Mouse (Mus musculus): ENCODE results near the gene Ppa2.

The Ppa2 gene

GRCm38 (mm10) chr3:133320313-133320712, 10.4 kb downstream of the Ppa2 start:
- no peak for TF ChIP-seq GATA4 (IDR thresholded peaks at IDR 0.05; ENCODE audit: insufficient replicate concordance, low read length)

DNA sequence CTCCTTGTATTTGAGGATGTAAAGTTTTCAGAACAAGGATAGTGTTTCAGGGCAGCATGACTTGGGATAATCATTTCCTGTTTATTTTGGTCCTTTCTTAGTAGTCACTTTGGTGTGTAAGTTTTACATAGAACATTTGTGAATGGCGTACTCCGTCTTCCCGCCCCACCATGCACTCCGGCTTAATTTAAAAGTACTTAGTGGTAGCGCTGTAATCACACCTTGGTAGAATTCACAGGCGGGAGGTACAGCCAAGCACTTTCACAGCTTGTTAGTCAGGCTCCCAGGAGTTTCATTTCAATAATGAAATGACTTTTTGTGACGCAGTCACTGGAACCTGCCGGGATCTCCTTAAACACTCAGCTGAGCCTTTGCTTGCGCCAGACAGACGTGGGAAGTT, 12.0 kb downstream of the Ppa2 start:
- TF ChIP-seq GATA4 (IDR thresholded peaks at IDR 0.05; ENCODE audit: insufficient replicate concordance, low read length): no peak

GRCm38 (mm10) chr3:133322552-133322951, 12.6 kb downstream of the Ppa2 start:
- no peak for TF ChIP-seq GATA4 (IDR thresholded peaks at IDR 0.05; ENCODE audit: insufficient replicate concordance, low read length)

GRCm38 (mm10) chr3:133325135-133325534, 15.2 kb downstream of the Ppa2 start:
- TF ChIP-seq GATA4 (IDR thresholded peaks at IDR 0.05; ENCODE audit: insufficient replicate concordance, low read length): no peak

DNA sequence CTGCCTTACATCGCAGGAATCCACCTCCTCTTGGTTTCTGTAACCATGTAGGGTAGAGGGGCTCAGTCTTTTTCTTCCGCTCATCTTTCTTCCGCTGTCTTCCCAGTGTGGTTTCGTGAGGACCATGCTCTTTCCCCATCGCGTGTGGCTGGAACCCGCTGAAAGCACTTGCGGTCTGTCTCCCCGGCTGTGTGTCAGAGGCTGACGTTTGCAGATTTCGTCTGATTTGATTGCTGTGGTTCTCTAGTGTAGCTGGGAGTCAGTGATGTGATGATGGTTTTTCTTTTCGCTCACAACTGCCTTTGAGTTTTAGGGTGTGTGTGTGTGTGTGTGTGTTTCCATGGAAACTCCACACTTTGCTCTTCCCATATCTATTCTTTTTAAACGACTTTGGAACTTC, 18.6 kb downstream of the Ppa2 start:
- TF ChIP-seq GATA4 (IDR thresholded peaks at IDR 0.05; ENCODE audit: insufficient replicate concordance, low read length): no peak

GRCm38 (mm10) chr3:133329406-133329805, 19.5 kb downstream of the Ppa2 start:
- no peak for TF ChIP-seq GATA4 (IDR thresholded peaks at IDR 0.05; ENCODE audit: insufficient replicate concordance, low read length)

DNA sequence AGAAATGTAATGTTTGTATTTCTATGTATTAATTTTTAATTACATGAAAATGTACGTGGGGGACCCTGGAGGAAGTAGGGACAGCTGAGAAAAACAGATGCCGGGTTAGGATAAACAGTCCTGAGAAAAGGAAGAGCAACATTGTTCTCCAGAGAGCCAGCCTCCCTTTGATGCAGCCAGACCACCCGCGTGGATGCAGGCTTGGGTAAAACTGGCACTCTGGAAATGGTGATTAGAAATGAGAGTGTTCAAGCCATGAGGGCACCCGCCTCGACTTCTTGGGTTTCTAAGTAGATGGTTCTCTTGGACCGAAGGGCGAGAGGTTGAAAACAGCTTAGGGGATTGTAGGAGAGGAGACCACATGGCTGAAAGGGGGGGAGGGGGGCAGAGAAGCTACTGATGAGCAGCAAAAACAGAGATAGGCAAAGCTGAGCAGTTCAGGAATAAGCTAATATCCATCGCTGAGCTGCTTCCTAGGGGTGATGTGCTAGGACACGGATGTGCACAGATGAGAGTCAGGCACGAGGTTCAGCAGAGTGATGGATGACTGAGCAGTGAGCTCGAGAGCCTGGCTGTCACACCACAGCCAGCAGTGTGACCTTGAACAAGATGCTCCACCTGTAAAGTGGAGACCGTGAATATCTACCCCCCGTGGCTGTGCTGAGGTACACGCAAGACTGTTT, 21.4 kb downstream of the Ppa2 start:
- no peak for TF ChIP-seq GATA4 (IDR thresholded peaks at IDR 0.05; ENCODE audit: insufficient replicate concordance, low read length)

DNA sequence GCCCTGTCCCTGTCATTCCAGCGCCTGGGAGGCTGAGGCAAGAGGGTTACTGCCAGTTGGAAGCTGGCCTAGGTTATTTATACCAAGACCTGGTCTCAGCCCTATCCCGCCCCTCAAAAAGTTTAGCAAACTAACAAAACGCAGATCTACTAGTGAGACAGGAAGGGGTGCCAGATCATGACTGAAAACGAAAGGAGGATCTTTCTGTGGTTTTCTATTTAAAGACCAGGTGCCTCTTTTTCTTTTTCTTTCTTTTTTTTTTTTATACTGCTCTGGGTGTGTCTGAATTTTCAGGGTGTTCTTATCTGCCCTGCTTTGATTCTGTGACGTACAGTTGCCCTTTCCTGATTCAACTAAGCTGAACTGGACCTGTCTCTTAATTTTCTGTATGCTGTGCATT, 22.4 kb downstream of the Ppa2 start:
- TF ChIP-seq GATA4 (IDR thresholded peaks at IDR 0.05; ENCODE audit: insufficient replicate concordance, low read length): no peak

- no peak for TF ChIP-seq GATA4 (IDR thresholded peaks at IDR 0.05; ENCODE audit: insufficient replicate concordance, low read length)
Measured at GRCm38 (mm10) chr3:133333267-133334170, 23.6 kb downstream of the Ppa2 start.

DNA sequence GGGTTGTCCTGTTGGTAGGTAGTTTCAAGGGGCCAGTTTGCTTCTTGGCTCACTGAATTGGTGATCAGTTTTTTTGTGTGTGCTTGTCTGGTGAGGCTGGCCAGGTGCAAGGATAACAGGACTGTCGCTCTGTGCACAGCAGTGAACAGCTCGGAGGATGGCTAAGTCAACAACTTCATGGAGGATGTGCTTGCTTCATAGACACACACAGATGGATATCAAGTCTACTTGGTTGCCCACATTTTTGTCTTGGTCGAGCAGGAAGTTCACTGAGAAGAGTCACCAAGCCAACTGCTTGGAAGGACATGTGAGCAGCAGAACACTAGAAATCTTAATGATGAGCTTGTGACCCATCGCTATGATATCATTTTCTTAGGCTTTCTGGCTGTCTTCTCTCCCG, 24.8 kb downstream of the Ppa2 start:
- TF ChIP-seq GATA4 (IDR thresholded peaks at IDR 0.05; ENCODE audit: insufficient replicate concordance, low read length): no peak

GRCm38 (mm10) chr3:133335166-133335565, 25.3 kb downstream of the Ppa2 start:
- no peak for TF ChIP-seq GATA4 (IDR thresholded peaks at IDR 0.05; ENCODE audit: insufficient replicate concordance, low read length)

DNA sequence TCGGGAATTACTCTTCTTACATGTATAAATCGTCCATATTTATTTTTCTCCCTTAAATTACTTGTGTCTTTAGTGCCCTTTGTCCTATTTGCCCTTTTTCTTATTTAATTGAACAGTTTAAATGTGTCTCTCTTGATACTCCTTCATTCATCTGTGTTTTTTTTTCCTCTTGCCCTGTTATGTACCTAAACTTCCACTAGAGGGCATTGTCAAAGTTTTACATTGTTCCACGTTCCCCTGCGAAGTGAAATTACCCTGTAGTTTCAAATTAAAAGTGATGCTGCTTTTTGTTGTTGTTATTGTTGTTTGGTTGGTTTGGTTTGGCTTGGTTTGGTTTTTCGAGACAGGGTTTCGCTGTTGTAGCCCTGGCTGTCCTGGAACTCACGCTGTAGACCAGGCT, 26.5 kb downstream of the Ppa2 start:
- no peak for TF ChIP-seq GATA4 (IDR thresholded peaks at IDR 0.05; ENCODE audit: insufficient replicate concordance, low read length)

DNA sequence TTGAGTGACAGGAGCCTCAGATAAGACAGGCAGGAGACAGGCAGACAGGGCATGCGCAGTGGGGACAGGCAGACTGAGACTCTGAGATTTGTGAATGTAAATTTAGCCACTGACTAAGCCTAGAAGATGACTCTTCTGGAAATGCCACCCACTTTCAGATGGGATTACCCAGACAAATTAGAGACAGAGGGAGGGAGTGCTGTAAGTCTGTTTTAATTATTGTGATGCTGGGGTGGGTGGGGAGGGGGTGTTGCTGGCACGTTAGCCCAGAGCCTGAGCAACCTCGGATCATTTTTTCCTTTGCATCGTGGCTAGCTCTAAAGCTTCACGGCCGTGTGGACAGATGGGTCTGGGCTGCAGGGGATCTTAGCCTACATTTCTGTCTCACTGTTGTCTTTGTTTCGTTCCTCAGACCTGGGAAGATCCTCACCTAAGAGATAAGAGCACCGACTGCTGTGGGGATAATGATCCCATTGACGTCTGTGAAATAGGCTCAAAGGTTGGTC, 29.0 kb downstream of the Ppa2 start:
- TF ChIP-seq GATA4 (IDR thresholded peaks at IDR 0.05; ENCODE audit: insufficient replicate concordance, low read length): no peak

DNA sequence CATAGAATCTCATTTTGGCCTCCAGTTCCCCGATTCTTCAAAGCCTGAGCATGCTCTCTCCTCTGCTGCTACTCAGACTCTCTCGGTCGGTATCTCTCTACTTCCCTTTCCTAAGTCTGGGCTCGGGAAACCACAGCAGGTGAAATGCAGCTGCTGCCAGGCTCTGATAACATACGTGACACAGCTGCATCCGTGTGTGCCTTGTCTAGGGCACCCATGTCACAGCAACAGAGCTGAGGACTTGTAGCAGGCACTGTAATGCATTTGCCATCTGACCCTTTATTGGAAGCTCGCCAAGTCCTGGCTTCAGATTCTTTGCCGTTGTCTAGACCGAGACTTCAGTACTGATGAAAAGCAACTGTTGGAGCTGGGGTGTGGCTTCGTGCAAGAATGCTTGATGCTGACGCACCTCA, 29.5 kb downstream of the Ppa2 start:
- TF ChIP-seq GATA4 (IDR thresholded peaks at IDR 0.05; ENCODE audit: insufficient replicate concordance, low read length): no peak

- no peak for TF ChIP-seq GATA4 (IDR thresholded peaks at IDR 0.05; ENCODE audit: insufficient replicate concordance, low read length)
Measured at GRCm38 (mm10) chr3:133341106-133341505, 31.2 kb downstream of the Ppa2 start.

DNA sequence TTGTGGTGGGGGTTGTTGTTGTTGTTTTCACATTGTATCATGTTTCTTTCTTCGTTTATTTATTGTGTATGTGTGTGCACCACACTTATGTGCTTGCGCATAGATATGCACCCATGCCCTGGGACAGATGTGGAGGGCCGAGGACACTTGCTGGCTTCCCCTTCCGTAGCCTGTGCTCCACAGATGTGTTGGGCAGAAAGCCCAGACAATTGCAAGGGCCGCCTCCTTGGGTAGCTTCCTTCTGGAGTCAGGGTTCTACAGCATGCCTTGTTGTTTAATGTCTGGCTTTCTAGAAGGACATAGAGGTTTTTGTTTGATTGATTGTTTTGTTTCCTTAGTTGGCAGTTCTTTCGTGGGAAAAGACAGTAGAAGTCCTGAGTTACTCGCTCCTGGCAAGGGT, 37.6 kb downstream of the Ppa2 start:
- no peak for TF ChIP-seq GATA4 (IDR thresholded peaks at IDR 0.05; ENCODE audit: insufficient replicate concordance, low read length)
